Mouse (Mus musculus) liver, postnatal 0 days (tissue): ENCODE results near the gene Nav1. TPM values are rescaled to one million over a fixed set of nuclear protein-coding genes. Genes with fewer than 3 reads are reported as not detected.

ENCODE experiments used
- ATAC-seq: fragments of 200-750 bp; cut with Nextera tagmentation; 2 replicates; pipeline ENCODE4 v1.8.0; 2017; ENCODE audit warnings: mild to moderate bottlenecking, moderate library complexity
- DNase-seq: peaks from one replicate; pipeline ENCODE4 v3.0.0-alpha.2; 2016
- H3K27ac ChIP-seq: fragments of 300-500 bp; sonication (generic); 2 replicates; pipeline ENCODE4 v1.5.1; 2014; ENCODE audit warnings: antibody characterized with exemption, moderate library complexity, mild to moderate bottlenecking, low read depth
- H3K27me3 ChIP-seq: fragments of 300-500 bp; sonication (generic); 2 replicates; pipeline ENCODE4 v1.6.1; 2014; ENCODE audit warnings: low read length, control low read depth, mixed read lengths; ENCODE audit not compliant: insufficient read depth
- H3K36me3 ChIP-seq: fragments of 300-500 bp; sonication (generic); replicated peaks from 2 replicates; pipeline ENCODE4 v1.6.1; 2014; ENCODE audit warnings: mild to moderate bottlenecking, control low read depth, low read length, moderate library complexity, mixed read lengths; ENCODE audit not compliant: insufficient read depth
- H3K4me1 ChIP-seq: fragments of 300-500 bp; sonication (generic); 2 replicates; pipeline ENCODE4 v1.6.1; 2014; ENCODE audit warnings: antibody characterized with exemption, mild to moderate bottlenecking, control low read depth; ENCODE audit not compliant: insufficient read depth
- H3K4me2 ChIP-seq: fragments of 300-500 bp; sonication (generic); 2 replicates; pipeline ENCODE4 v1.6.1; 2014; ENCODE audit warnings: low read depth, mild to moderate bottlenecking, low read length, moderate library complexity, mixed read lengths
- H3K4me3 ChIP-seq: fragments of 300-500 bp; sonication (generic); 2 replicates; pipeline ENCODE4 v1.5.1; 2014; ENCODE audit warnings: low read depth, low read length
- H3K9ac ChIP-seq: fragments of 300-500 bp; sonication (generic); replicated peaks from 2 replicates; pipeline ENCODE4 v1.6.1; 2014; ENCODE audit warnings: mild to moderate bottlenecking, moderate library complexity
- H3K9me3 ChIP-seq: fragments of 300-500 bp; sonication (generic); 2 replicates; pipeline ENCODE4 v1.6.1; 2016; ENCODE audit warnings: mild to moderate bottlenecking, control low read depth, low read length, mixed read lengths
- CTCF ChIP-seq: sonication (generic); IDR thresholded peaks from 2 replicates; pipeline ENCODE4 v1.5.1; 2016; ENCODE audit warnings: antibody characterized with exemption, low read depth
- EP300 ChIP-seq: IDR thresholded peaks from 2 replicates; pipeline ENCODE4 v1.6.1; 2016; ENCODE audit warnings: antibody characterized with exemption, low read depth, mild to moderate bottlenecking
- WGBS: fragments of 180-500 bp; shearing (Covaris S2); extraction: QIAGEN DNeasy Blood & Tissue Kit; methylation state at CpG from one replicate; pipeline ENCODE4 v1.1.7; 2014; ENCODE audit not compliant: insufficient replicate concordance; 5-methylcytosine and 5-hydroxymethylcytosine counted together
- polyA plus RNA-seq: library from polyadenylated mRNA; unstranded; fragments of >200 nt; fragmentation: Nextera tagmentation; extraction: Ambion mirVana; gene quantifications from 2 replicates; pipeline ENCODE4 v1.2.1, GENCODE M21; 2015

Gene Nav1
- polyA plus RNA-seq, 1 experiment from 2014 or later = 0.94 TPM

GRCm38 (mm10) chr1:135427390-135427789 is 179.7 kb downstream of the Nav1 start:
- H3K27me3 ChIP-seq = no peaks in the 10 kb centered on the region
- H3K9me3 ChIP-seq = no peaks in the 10 kb centered on the region
- TF ChIP-seq EP300 = no peak
- TF ChIP-seq CTCF = no peak
- no peak overlapping the region for H3K4me2 ChIP-seq
- no peak overlapping the region for H3K4me3 ChIP-seq
- no peak for ATAC-seq
- peaks cover 2% of the 10 kb centered on the region for H3K36me3 ChIP-seq
- H3K4me1 ChIP-seq = peaks cover 25% of the 10 kb centered on the region
- 69% methylated on average over 6 of the region's 6 CpGs for WGBS
- no peak overlapping the region for H3K9ac ChIP-seq
- H3K27ac ChIP-seq = no peak overlapping the region
- DNase-seq = no peak

GRCm38 (mm10) chr1:135426645-135427044 is 180.4 kb downstream of the Nav1 start:
- no peak for ATAC-seq
- WGBS = 87% methylated on average over 10 of the region's 10 CpGs

GRCm38 (mm10) chr1:135422772-135423171 is 184.3 kb downstream of the Nav1 start:
- H3K4me1 ChIP-seq = peaks cover 7% of the 10 kb centered on the region; the same call in 1 of the 2 replicates
- peaks cover 25% of the 10 kb centered on the region for H3K36me3 ChIP-seq
- 81% methylated on average over 6 of the region's 6 CpGs for WGBS
- ATAC-seq (no peak), DNase-seq (no peak)
- TF ChIP-seq CTCF (no peak), EP300 (no peak)
- H3K27me3 ChIP-seq = no peaks in the 10 kb centered on the region
- no peak overlapping the region for H3K4me3 ChIP-seq
- no peaks in the 10 kb centered on the region for H3K9me3 ChIP-seq
- H3K9ac ChIP-seq = no peak overlapping the region
- no peak overlapping the region for H3K27ac ChIP-seq
- H3K4me2 ChIP-seq = no peak overlapping the region

More at GRCm38 (mm10) chr1:135426645-135427044, 180.4 kb downstream of the Nav1 start:
- TF ChIP-seq EP300 (no peak), CTCF (no peak)
- Histone ChIP-seq H3K9me3 (no peaks in the 10 kb centered on the region), H3K4me3 (no peak overlapping the region), H3K4me2 (no peak overlapping the region), H3K27ac (no peak overlapping the region), H3K4me1 (peaks cover 25% of the 10 kb centered on the region), H3K27me3 (no peaks in the 10 kb centered on the region), H3K9ac (no peak overlapping the region), H3K36me3 (peaks cover 2% of the 10 kb centered on the region)
- no peak for DNase-seq

- H3K9ac ChIP-seq = no peak overlapping the region
- ATAC-seq = no peak
- H3K36me3 ChIP-seq = peaks cover 69% of the 10 kb centered on the region
- H3K9me3 ChIP-seq = no peaks in the 10 kb centered on the region
- H3K4me1 ChIP-seq = no peaks in the 10 kb centered on the region
- no peak for DNase-seq
- no peaks in the 10 kb centered on the region for H3K27me3 ChIP-seq
- no peak overlapping the region for H3K27ac ChIP-seq
- no peak overlapping the region for H3K4me3 ChIP-seq
- H3K4me2 ChIP-seq = no peak overlapping the region
- TF ChIP-seq EP300 (no peak), CTCF (no peak)
Observed at GRCm38 (mm10) chr1:135413996-135414395, 193.1 kb downstream of the Nav1 start.

- 85% methylated on average over 4 of the region's 4 CpGs for WGBS
- Histone ChIP-seq H3K9me3 (no peaks in the 10 kb centered on the region), H3K36me3 (peaks cover 67% of the 10 kb centered on the region), H3K4me2 (no peak overlapping the region), H3K27me3 (no peaks in the 10 kb centered on the region), H3K9ac (no peak overlapping the region), H3K27ac (no peak overlapping the region), H3K4me1 (no peaks in the 10 kb centered on the region), H3K4me3 (no peak overlapping the region)
- TF ChIP-seq CTCF (no peak), EP300 (no peak)
- no peak for ATAC-seq
- no peak for DNase-seq
Observed at GRCm38 (mm10) chr1:135412130-135412529, 195.0 kb downstream of the Nav1 start.

- H3K4me1 ChIP-seq = no peaks in the 10 kb centered on the region
- H3K27me3 ChIP-seq = no peaks in the 10 kb centered on the region
- no peak for DNase-seq
- H3K27ac ChIP-seq = no peak overlapping the region
- H3K4me3 ChIP-seq = no peak overlapping the region
- ATAC-seq = peak; percentile 58
- no peaks in the 10 kb centered on the region for H3K9me3 ChIP-seq
- H3K36me3 ChIP-seq = peaks cover 65% of the 10 kb centered on the region
- no peak overlapping the region for H3K4me2 ChIP-seq
- TF ChIP-seq EP300 (no peak), CTCF (no peak)
- H3K9ac ChIP-seq = no peak overlapping the region
- 59% methylated on average over 2 of the region's 2 CpGs for WGBS
Observed at GRCm38 (mm10) chr1:135410967-135411366, 196.1 kb downstream of the Nav1 start.

- no peak overlapping the region for H3K4me2 ChIP-seq
- no peak for TF ChIP-seq EP300
- no peak for TF ChIP-seq CTCF
- H3K27me3 ChIP-seq = no peaks in the 10 kb centered on the region
- no peak for ATAC-seq
- no peak overlapping the region for H3K9ac ChIP-seq
- H3K9me3 ChIP-seq = no peaks in the 10 kb centered on the region
- peaks cover 68% of the 10 kb centered on the region for H3K36me3 ChIP-seq
- no peak overlapping the region for H3K27ac ChIP-seq
- WGBS = 92% methylated on average over 4 of the region's 4 CpGs
- no peak for DNase-seq
- no peaks in the 10 kb centered on the region for H3K4me1 ChIP-seq
- no peak overlapping the region for H3K4me3 ChIP-seq
Observed at GRCm38 (mm10) chr1:135408973-135409372, 198.1 kb downstream of the Nav1 start.
